Mouse (Mus musculus) kidney, postnatal 4 days (tissue): ENCODE results near the gene Garem2.

ENCODE experiments used
- DNase-seq, 2 experiments: peaks; one replicate each; pipeline ENCODE4 v3.0.0; 2021; ENCODE audit warnings: mixed read lengths in 2 of 2

The Garem2 gene

DNA sequence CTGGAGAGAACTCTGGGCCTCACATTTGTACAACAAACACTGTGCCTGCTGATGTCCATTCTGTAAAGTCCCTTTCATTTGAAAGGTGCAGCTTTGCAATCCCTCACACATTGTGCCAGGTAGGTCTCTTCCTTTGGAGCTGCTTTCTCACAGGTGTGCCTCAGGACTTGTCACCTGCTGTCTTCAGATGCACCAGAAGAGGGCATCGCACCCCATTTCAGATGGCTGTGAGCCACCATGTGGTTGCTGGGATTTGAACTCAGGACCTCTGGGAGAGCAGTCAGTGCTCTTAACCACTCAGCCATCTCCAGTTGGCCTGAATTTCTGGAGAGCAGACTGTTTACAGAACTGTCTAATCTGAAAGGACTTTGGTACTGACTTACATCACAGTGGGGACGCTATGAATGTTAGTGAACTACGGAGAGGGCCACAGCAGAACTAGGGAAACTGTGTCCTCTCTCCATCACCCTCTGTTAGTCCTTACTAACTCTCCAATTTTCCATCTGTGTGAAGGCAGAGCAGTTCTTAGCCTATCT lies 7.6 kb downstream of the Garem2 start:
- DNase-seq: no peak

GRCm38 (mm10) chr5:30113881-30114760 lies 9.2 kb downstream of the Garem2 start:
- peak; percentile 89 to 92 for DNase-seq

- no peak for DNase-seq
Observed at GRCm38 (mm10) chr5:30114761-30115140, 9.8 kb downstream of the Garem2 start.

- peak in 1 of 2 experiments; percentile 39 for DNase-seq
Observed at GRCm38 (mm10) chr5:30115718-30116117, 10.8 kb downstream of the Garem2 start.

GRCm38 (mm10) chr5:30118018-30118417 lies 13.1 kb downstream of the Garem2 start:
- no peak for DNase-seq

- DNase-seq: peak in 1 of 2 experiments; percentile 50
Observed at GRCm38 (mm10) chr5:30119163-30119562, 14.2 kb downstream of the Garem2 start.

DNA sequence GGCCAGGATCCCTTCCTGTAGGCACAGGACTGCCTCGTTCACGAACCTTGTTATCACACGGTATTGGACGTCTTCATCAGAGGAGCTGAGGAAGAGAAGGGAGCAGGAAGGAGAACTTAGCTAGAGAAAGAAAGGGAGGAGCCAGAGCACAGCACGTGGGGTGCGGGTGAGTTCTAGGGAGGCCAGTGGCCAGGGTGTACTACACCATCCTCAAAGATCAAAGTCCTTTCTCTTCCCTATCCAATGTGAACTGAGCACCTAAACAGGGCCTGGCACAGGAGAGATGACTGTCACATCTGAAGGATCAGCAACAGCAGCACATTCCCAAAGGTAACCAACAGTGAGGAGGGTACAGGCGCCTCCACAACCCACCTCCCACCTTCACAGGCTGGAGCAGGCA lies 15.1 kb downstream of the Garem2 start:
- peak in 1 of 2 experiments; percentile 34 for DNase-seq

- no peak for DNase-seq
Observed at GRCm38 (mm10) chr5:30122481-30122880, 17.5 kb downstream of the Garem2 start.

- DNase-seq: peak in 1 of 2 experiments; percentile 46
Observed at GRCm38 (mm10) chr5:30125587-30125986, 20.6 kb downstream of the Garem2 start.

DNA sequence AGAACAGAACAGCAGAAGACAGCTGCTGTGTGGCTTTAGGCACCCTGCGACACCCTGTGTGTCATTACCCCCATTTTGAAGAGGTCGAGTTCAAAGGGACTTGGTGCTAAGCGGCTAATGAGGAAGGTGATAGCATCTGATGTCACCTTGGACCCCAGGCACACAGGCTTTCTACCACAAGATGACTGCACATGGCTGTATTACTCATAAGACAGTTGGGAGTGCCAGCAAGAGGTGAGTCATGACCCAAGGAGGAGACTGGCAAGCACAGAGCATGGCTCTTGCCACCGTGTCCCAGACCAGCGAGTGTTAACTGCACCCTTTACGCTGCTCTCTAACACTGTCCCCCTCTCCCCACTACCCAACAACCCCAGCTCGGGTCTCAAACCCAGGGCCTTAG lies 21.8 kb downstream of the Garem2 start:
- DNase-seq: no peak

- DNase-seq: no peak
Observed at GRCm38 (mm10) chr5:30127921-30128597, 23.1 kb downstream of the Garem2 start.

GRCm38 (mm10) chr5:30128680-30129079 lies 23.7 kb downstream of the Garem2 start:
- DNase-seq: no peak

GRCm38 (mm10) chr5:30131246-30131645 lies 26.3 kb downstream of the Garem2 start:
- DNase-seq: no peak

GRCm38 (mm10) chr5:30132173-30132572 lies 27.2 kb downstream of the Garem2 start:
- DNase-seq: no peak

- DNase-seq: no peak
Observed at GRCm38 (mm10) chr5:30135711-30136231, 30.8 kb downstream of the Garem2 start.

DNA sequence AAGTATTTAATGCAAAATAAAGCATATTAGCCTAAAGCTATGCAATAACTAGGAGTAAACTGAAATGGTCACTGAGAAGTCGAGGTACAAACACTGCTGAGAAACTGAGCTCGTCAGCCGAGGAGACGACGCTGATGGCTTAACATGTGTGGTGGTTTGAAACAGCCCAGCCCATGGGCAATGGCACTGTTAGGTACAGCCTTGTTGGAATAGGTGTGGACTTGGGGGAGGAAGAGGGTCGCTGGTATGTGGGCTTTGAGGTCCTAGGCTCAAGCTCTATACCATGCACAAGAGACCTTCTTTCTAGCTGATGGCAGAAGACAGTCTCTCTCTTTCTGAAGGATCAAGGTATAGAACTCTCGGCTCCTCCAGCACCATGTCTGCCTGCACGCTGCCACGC lies 32.3 kb downstream of the Garem2 start:
- DNase-seq: no peak

DNA sequence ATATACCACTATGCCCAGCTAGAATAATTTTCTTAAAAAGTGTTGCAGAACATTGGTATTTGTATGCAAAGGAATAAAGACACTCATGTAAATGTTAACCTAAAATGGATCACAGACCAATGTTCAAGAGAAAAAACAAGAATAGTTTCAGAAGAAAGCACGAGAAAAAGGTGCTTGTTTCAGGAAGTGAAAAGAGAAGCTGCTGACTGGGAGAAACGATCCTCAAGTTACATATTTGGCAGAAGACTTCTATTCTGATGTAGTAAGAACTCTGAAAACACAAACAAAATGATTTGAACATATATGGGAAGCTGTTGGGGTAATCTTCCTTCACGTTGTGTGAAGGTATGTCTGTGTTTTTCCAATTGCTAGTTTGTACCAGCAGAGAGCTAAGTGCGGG lies 33.2 kb downstream of the Garem2 start:
- no peak for DNase-seq

DNA sequence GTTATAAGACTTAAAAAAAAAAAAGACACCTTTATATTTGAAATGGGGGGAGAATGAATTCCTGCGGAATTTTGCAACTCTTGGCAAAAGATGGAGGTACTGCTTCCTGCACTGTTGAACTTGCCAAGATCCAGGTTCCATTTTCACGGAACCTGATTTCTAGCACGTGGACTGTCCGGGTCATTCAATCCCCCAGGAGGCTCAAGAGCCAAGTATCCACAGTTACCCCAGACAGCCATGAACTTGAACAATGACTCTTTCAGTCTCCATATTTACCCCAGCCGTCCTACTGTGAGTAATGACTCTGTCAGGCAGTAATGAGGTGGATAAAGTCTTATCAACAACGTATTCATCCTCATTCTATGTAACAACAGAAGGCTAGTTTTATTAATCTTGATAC lies 41.6 kb downstream of the Garem2 start:
- no peak for DNase-seq

GRCm38 (mm10) chr5:30148133-30148920 lies 43.4 kb downstream of the Garem2 start:
- no peak for DNase-seq

DNA sequence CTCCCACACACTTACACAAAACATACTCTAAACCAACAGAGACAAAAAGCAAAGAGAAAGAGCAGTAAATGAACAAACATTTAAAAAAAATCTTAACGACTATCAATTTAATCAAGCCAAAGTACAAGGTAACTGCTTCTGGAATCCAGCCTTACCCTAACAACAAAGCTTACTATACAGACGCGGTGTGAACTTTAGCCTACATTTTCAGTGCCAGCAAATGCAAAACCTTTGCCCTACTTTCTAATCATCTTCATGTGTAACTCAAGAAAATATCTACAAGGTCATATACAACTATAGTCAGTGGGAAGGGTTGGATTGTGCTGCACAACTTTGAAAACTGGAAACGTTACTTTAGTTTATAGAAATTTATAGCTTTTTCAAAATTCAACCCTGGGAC lies 47.0 kb downstream of the Garem2 start:
- no peak for DNase-seq

GRCm38 (mm10) chr5:30152413-30152812 lies 47.5 kb downstream of the Garem2 start:
- DNase-seq: no peak

GRCm38 (mm10) chr5:30153222-30153621 lies 48.3 kb downstream of the Garem2 start:
- DNase-seq: no peak

GRCm38 (mm10) chr5:30154013-30154412 lies 49.1 kb downstream of the Garem2 start:
- DNase-seq: peak in 1 of 2 experiments; percentile 12
